Mouse (Mus musculus): Measurements from ENCODE around the gene Fbxw2. TPM values are rescaled to one million over a fixed set of nuclear protein-coding genes. Genes with fewer than 3 reads are reported as not detected.
"Not testable (repeated sequence)": the region's sequence is repeated elsewhere in the genome, so short reads cannot be mapped to it uniquely, and the experiment has no call there.

Fbxw2 gene
- total and polyA plus RNA-seq, 3 experiments, result 36.7 to 67.8 (median 61.2) TPM

GRCm38 (mm10) chr2:34815893-34816292, 10.2 kb downstream of the Fbxw2 start:
- H3K27ac ChIP-seq (ENCODE audit: insufficient read depth, low read depth); H3K4me2 ChIP-seq (ENCODE audit: insufficient read depth, low read depth, poor library complexity, severe bottlenecking); H3K9me3 ChIP-seq (replicated peaks; ENCODE audit: low read length); H3K9ac ChIP-seq (ENCODE audit: insufficient read depth, low read depth); H3K4me1 ChIP-seq (ENCODE audit: control insufficient read depth in 1 of 2, insufficient read depth in 2 of 2); dilution Hi-C loops (cut with MboI; ENCODE audit: extremely low pct_ligation_motif_present, extremely low pct_unique_long_range_greater_than_20kb, low sequenced_read_pairs); H3K27me3 ChIP-seq (replicated peaks); H3K4me3 ChIP-seq (replicated peaks in 1 of 3; ENCODE audit: low read depth in 2 of 3, low read length in 2 of 3, poor library complexity in 1 of 3); in situ Hi-C loops (cut with MboI; ENCODE audit: low pct_ligation_motif_present, low pct_unique_long_range_greater_than_20kb, low sequenced_read_pairs); DNase-seq (ENCODE audit: extremely low read depth): not testable (repeated sequence)
- peaks cover 45% of the 10 kb centered on the region for H3K79me2 ChIP-seq (replicated peaks; ENCODE audit: control insufficient read depth, extremely low read depth, insufficient read depth, poor library complexity, severe bottlenecking)
- peaks cover 43 to 84% of the 10 kb centered on the region in 2 experiments for H3K36me3 ChIP-seq (replicated peaks in 1 of 2; ENCODE audit: control insufficient read depth in 1 of 2, insufficient read depth in 1 of 2, low read length in 1 of 2)
- peak; percentile 35; the same call in 1 of the 2 replicates for TF ChIP-seq POLR2AphosphoS2 (IDR thresholded peaks at IDR 0.05; ENCODE audit: low read depth, low read length)

- Histone ChIP-seq H3K27ac (ENCODE audit: insufficient read depth, low read depth) (no peak overlapping the region), H3K36me3 (replicated peaks in 1 of 2; ENCODE audit: control insufficient read depth in 1 of 2, insufficient read depth in 1 of 2, low read length in 1 of 2) (peaks cover 51 to 90% of the 10 kb centered on the region in 2 experiments), H3K27me3 (replicated peaks) (no peaks in the 10 kb centered on the region), H3K4me1 (ENCODE audit: control insufficient read depth in 1 of 2, insufficient read depth in 2 of 2) (peaks cover 4 to 10% of the 10 kb centered on the region in 2 experiments; a peak in 3 of 4 replicates), H3K79me2 (replicated peaks; ENCODE audit: control insufficient read depth, extremely low read depth, insufficient read depth, poor library complexity, severe bottlenecking) (peaks cover 68% of the 10 kb centered on the region), H3K4me2 (ENCODE audit: insufficient read depth, low read depth, poor library complexity, severe bottlenecking) (no peak overlapping the region), H3K4me3 (replicated peaks in 1 of 3; ENCODE audit: low read depth in 2 of 3, low read length in 2 of 3, poor library complexity in 1 of 3) (no peak overlapping the region), H3K9ac (ENCODE audit: insufficient read depth, low read depth) (no peak overlapping the region), H3K9me3 (replicated peaks; ENCODE audit: low read length) (no peaks in the 10 kb centered on the region)
- dilution Hi-C loops (cut with MboI; ENCODE audit: extremely low pct_ligation_motif_present, extremely low pct_unique_long_range_greater_than_20kb, low sequenced_read_pairs), result no loop called here
- DNase-seq (ENCODE audit: extremely low read depth), result no peak
- in situ Hi-C loops (cut with MboI; ENCODE audit: low pct_ligation_motif_present, low pct_unique_long_range_greater_than_20kb, low sequenced_read_pairs), result no loop called here
- TF ChIP-seq EP300 (IDR thresholded peaks at IDR 0.05; ENCODE audit: low read length) (no peak), SIN3A (IDR thresholded peaks at IDR 0.05; ENCODE audit: low read length) (no peak), HCFC1 (IDR thresholded peaks at IDR 0.05; ENCODE audit: low read depth, low read length) (no peak), NRF1 (IDR thresholded peaks at IDR 0.05; ENCODE audit: low read depth, low read length) (no peak), CTCF (conservative IDR thresholded peaks at IDR 0.05 in 1 of 2, IDR thresholded peaks at IDR 0.05 in 1 of 2; ENCODE audit: low read depth in 2 of 2, low read length in 2 of 2) (no peak), RCOR1 (conservative IDR thresholded peaks at IDR 0.05; ENCODE audit: low read depth, low read length) (no peak), ELF1 (IDR thresholded peaks at IDR 0.05; ENCODE audit: low read depth, low read length) (no peak), MXI1 (IDR thresholded peaks at IDR 0.05; ENCODE audit: low read depth, low read length) (no peak), POLR2A (IDR thresholded peaks at IDR 0.05; ENCODE audit: low read depth, low read length) (no peak), E2F4 (IDR thresholded peaks at IDR 0.05; ENCODE audit: insufficient replicate concordance, low read depth, low read length) (no peak), ZNF384 (IDR thresholded peaks at IDR 0.05; ENCODE audit: low read depth, low read length) (no peak), KAT2A (IDR thresholded peaks at IDR 0.05; ENCODE audit: insufficient replicate concordance, low read length) (no peak), ZC3H11A (IDR thresholded peaks at IDR 0.05; ENCODE audit: low read depth, low read length) (no peak), SMC3 (IDR thresholded peaks at IDR 0.05; ENCODE audit: low read depth, low read length) (no peak), PAX5 (IDR thresholded peaks at IDR 0.05; ENCODE audit: low read length) (no peak)
These were observed 13.4 kb downstream of the Fbxw2 start for GRCm38 (mm10) chr2:34812706-34813105.
